Mouse (Mus musculus): ENCODE results near the gene Taf5l. TPM values are rescaled to one million over a fixed set of nuclear protein-coding genes. Genes with fewer than 3 reads are reported as not detected.
A peak's percentile ranks its signal among the peaks of the same experiment; 100 is the strongest.
"Not testable (repeated sequence)": the region's sequence is repeated elsewhere in the genome, so short reads cannot be mapped to it uniquely, and the experiment has no call there.

The Taf5l gene
- total RNA-seq, 2 experiments from 2014 or later: 18.4 to 19.1 TPM

DNA sequence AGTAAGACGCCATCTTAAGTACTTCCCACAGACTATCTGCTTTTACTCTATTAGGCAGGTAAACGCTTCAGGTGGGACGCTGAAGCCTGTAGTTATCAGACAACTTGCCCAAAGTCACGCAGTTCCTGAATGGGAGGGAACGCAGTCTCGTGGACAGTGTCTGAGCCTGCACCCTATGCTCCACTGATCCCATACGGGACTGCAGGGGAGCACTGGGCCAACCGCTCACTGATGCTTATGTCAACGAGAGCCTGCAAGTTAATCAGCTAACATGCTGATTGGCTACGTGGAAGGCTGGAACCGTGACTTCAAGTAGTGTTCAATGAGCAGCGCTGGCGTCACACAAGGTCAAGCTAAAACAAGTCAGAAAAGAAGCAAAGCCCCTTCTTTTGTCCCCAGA is 1.4 kb downstream of the Taf5l start:
- intact Hi-C loops (cut with DNase I): no loop called here

DNA sequence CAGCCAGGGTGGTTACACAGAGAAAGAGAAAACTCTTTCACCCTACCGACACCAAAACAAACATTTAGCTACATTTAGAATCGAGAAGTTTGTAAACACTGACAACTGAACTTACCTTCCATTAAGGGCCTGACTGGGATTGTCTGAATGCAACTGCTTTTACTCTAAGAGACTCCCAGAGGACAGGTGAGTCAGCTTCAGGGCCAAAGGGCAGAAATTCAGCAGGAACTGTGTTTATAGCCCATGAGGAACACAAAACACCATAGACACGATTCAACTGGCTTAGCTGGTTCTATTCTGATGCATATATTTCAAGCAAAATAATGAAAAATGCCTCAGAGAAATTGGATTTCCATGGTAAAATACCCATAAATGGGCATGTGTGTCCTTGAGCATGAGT is 6.4 kb downstream of the Taf5l start:
- intact Hi-C loops (cut with DNase I): no loop called here

More for the DNA sequence above, 1.4 kb downstream of the Taf5l start:
- no peak for DNase-seq

DNA sequence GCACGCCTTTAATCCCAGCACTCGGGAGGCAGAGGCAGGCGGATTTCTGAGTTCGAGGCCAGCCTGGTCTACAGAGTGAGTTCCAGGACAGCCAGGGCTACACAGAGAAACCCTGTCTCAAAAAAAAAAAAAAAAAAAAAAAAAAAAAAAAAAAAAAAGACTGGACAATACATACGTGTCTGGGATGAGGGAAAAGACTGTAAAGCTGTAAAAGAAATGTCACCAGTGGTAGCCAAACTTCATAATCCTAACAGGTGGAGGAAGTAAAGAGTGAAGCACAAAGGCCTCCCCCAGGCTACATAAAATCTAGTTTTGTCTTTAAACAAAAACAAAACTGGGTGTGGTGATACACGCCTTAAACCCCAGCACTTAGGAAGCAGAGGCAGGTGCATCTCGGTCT is 6.9 kb downstream of the Taf5l start:
- DNase-seq; intact Hi-C loops (cut with DNase I): not testable (repeated sequence)

More for the DNA sequence above, 6.4 kb downstream of the Taf5l start:
- no peak for DNase-seq

DNA sequence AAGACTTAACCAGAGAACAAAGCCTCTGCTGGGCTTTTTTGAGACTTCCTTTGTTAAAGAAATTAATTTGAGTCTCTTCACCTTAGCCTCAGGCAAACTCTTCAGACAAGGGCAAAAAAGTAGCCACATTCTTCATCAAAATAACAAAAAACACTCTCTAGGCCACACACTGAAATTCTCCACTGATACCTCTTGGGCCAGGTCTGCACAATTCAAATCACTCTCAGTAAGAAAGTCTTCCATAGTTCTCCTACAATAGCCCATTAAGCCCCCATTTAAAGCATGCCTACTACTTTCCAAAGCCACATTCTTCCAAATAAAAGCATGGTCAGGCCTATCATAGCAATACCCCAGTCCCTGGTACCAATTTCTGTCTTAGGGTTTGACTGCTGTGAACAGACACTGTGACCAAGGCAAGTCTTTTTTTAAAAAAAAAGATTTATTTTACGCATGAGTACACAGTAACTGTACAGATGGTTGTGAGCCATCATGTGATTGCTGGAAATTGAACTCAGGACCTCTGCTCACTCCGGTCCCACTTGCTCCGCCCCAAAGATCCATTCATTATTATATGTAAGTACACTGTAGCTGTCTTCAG is 9.1 kb downstream of the Taf5l start:
- no peak for DNase-seq
- intact Hi-C loops (cut with DNase I): no loop called here

DNA sequence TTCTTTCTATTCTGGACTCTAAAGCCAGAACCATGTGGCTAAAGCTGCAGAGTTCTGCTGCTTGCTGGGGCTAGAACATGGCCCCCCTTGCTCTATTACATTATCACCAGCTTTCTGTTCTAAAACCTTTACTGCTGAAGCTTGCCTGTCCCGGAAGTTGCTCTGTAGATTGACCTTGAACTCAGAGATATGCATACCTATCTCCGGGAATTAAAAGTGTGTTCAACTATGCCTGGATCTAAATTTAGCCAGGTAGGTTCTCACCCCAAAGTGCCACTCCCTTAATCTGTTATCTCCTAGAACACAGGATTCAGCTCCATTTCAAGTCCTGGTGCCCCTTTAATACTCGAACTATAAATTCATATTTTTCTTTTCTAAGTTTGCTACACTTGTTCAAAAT is 9.6 kb downstream of the Taf5l start:
- DNase-seq: no peak
- intact Hi-C loops (cut with DNase I): no loop called here

DNA sequence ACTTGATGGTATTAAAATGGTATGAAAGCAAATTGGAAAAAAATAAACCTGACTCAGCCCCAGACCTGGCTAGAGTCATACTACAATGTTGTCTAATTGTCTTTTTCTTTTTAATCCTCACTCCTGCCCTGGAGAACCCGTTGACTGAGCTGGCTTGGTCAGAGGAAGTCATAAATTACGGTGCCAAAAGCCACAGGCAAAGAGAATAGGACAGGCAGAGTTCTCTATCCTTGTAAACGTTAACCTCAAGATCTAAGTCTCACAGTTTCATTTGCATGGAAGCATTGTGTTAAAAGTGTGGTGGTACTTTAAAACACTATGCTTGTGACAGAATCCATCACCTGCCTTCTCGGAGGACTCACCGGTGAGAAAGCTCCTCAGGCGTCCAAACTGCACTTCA is 13.4 kb downstream of the Taf5l start:
- DNase-seq: no peak
- intact Hi-C loops (cut with DNase I): no loop called here

DNA sequence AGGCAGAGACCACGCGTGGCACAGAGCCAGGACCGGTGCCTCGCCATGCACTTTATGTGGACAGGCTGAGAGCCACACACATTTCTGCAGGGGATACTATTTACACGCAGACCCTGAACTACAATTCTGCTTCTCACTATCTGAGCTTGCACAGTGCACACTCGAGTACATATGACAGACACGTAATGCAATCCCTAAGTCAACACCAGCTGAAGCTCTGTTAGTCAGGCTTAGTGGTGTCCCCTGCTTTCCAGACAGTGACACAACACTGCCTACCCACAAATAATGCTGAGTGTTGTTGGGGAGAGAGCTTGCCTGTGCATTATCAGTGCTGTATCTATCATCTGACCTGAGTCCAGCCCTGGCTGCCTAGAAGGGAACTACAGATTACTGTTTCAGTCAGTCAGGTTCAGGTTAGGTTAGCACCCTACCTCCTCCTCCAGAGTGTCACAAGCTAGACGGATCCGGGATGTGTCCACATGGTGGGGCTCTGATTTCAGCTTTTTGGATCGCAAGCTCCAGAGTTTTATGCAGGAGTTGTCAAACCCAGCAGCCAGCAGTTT is 18.6 kb downstream of the Taf5l start:
- intact Hi-C loops (cut with DNase I): no loop called here
- no peak for DNase-seq

DNA sequence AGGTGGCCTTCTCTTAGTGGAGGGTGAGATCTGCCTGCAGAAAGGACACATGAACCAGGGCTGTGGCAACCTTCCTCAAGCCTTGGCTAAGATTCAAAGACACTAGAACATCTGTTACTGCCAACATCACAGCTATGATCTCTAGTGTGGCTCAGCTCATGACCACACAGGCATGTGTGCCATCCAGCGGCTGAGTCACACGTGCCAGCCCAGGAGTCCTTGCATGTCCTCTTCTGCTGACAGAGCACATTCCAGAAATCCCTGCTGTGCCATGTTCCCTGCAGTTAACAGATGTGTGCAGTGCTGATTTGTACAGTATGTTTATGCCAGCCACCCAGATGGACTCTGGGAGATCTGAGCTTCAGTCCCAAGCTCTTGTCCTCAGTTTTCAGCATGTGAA is 21.6 kb downstream of the Taf5l start:
- DNase-seq: peak in 1 of 2 experiments; percentile 50
- intact Hi-C loops (cut with DNase I): no loop called here

DNA sequence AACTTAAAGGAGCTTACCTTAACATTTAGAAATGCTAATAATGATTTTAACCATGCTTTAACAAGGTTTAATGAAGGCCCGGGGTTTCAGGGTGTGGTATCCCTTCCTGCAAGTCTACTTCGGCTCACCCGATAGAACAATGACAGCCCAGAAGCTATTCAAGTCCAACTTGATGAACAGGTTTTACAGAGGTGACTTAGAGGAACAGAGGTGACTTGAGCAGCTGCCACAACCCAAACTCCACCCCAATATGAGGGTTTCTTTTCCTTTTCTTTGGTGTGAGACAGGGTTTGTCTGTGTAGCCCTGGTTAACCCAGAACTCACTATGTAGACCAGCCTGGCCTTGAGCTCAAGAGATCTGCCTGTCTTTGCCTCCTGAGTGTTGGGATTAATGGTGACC is 27.2 kb downstream of the Taf5l start:
- DNase-seq: no peak
- intact Hi-C loops (cut with DNase I): no loop called here

DNA sequence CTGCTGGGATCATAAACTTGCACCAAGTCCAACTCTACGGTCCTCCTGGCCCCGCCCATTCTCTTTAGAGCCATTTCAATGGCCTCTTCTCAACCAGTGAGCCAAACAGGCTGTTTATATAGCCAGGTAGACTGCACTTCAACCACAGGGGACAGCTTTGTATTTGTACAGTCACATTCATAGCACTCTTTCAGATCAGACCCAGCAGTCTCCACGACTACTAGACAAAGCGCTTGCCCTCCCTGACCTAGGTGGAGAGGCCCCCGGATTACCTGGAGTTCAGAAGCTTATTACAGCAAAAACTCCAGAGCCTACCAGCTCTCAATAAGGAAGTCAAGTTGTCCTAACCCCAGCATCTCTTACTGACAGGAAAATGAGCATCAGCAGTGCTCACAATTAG is 27.6 kb downstream of the Taf5l start:
- intact Hi-C loops (cut with DNase I): no loop called here
- DNase-seq: no peak

DNA sequence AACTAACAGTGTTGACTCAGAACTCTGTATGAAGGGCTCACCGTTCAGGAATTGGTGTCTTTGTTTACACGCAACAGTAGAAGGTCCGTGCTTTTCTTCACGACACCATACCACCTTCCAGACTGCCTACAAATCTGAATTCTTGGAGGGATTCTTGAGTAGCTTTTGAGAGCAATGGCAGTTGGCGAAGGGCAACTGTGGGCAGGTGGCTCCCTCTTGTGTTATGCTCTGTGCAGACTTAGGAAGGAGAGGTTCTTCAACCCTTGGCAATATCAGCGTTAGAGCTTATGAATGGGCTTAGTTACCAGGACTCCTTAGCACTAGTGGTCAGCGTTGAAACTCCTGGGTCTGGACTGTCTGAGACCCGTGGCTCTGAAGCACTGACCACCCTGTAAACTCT is 28.6 kb downstream of the Taf5l start:
- intact Hi-C loops (cut with DNase I): no loop called here
- no peak for DNase-seq

DNA sequence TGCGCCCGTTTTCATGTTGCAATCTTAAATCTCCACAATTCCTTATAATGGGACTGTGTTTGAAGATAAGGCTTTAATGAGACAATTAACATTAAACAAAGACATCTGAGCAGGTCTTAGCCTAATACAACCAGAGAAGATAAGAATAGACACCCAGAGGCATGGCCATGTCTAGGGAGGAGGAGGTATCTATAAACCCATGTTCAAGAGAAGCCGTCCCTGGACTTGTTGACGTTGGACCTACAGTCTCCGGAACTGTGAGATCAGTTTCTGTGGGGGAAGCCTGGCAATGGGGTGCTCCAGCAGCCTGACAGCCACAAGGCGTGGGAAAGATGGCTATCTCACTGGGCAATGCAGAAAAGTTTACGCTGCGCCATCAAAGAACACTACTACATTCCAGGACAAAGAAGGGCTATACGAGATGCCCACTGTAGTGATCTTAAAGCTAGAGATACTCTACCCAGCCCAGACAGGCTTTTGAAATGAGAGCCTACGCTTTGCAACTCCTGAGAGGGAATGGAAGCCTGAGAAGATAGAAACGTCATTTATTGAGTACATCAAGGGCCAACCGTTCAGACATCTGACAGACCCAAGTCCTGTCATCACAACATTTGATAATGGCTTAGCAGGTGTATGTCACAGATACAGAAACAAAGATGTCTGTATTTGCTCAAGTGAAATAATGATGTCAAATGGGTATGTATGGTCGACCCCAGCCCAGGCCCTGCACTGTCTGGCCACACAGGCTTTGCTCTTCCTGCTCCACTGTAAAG is 30.7 kb downstream of the Taf5l start:
- DNase-seq: no peak
- intact Hi-C loops (cut with DNase I): no loop called here

DNA sequence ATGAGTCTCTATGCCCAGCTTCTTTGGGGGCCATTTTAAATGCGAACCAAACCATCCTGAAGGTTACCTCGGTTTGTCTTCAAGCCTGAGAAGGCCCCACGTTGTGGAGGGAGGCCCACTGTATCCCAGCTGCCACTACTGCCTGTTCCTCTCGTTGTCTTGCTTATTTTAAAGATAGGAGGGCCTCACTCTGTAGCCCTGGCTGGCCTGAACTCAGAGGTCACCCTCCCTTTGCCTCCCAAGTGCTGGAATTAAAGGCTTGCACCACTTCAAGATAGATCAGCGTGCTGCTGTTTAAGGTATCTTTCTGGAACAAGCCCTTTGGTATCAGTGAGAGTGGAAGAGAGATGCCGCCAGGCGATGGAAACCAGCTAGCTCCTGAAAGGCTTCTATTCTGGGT is 32.1 kb downstream of the Taf5l start:
- DNase-seq: no peak
- intact Hi-C loops (cut with DNase I): no loop called here

DNA sequence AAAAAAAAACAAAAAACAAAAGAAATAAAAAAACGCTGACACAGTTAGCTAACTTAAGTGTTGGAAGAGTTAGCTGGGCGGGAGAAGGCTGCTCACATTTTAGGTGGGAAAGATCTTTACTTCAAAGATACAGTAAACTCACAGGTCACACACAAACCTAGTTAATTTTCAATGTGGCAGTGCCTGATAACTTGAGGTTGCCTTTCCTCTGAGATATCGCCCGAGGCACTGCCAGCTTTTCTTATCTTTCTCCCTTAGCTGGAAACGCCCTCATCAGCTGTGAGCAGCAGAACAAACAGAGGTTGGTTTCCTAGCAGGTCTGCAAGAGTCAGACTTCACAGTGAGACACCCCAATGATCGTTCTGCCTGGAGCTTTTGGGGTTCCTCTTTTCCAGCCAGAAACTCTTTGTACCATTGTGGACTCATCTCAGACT is 32.6 kb downstream of the Taf5l start:
- no peak for DNase-seq
- intact Hi-C loops (cut with DNase I): no loop called here

DNA sequence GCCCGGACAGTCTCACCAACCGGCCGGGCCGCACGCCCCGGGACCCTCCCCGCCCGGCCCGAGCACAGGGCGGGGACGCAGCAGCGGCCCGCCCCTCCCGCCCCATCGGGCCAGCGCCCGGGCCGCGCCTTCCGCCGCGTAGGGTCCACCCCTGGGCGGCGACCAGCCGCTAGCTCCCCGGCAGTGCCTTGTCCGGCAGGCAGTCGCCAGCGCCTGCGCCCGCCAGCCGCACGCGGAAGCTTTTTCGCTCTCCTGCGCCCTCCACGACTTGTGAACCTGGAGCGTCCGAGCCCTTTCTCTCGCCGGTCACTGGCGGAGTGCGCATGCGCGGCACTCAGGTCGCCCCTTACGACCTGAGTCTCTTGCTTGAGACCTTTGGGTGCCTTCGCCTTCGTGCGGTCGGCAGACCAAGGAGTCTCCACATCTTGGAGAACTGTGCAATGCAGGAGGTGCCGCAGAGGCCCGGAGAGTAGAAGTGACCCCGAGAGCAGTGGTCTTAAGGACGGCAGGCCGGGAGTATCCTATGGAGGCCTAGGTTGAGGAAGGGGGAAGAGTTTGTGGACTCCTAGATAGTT is 38.3 kb downstream of the Taf5l start, which contains the start of gene Abcb10:
TSS of gene Abcb10 (minus strand) at position 297 of the 575 bp plus-strand sequence.
- intact Hi-C loops (cut with DNase I): loop anchor here (2.0 kb wide), 1 partner anchor 32 kb away; no protein-coding TSS in a partner anchor
- DNase-seq: peak; percentile 92 to 93

DNA sequence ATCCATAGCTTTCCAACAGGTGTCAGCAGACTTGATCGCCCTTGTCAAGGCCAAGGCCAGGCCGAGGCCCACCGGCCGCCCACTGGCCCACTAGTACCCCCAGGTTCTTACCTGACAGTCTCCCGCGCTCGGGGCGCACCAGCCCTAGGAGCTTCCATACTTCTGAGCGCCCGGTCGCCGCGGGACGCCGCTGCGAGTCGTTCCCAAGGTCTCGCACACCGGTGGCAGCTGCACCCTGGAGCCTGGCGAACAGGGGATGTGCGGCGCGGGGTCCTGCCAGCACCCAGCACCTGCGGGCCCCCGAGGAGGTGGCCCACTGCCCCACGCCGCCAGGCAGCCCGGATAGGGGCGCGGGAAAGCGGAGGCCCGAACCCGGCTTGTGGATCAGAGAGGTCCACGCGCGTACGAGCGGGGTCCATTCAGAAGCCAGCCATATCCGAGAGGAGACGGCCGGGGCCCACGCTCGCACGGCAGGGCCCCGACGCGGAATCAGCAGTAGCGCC is 38.9 kb downstream of the Taf5l start:
- peak in 1 of 2 experiments; percentile 26 for DNase-seq
- intact Hi-C loops (cut with DNase I): loop anchor here (2.0 kb wide), 1 partner anchor 32 kb away; no protein-coding TSS in a partner anchor

DNA sequence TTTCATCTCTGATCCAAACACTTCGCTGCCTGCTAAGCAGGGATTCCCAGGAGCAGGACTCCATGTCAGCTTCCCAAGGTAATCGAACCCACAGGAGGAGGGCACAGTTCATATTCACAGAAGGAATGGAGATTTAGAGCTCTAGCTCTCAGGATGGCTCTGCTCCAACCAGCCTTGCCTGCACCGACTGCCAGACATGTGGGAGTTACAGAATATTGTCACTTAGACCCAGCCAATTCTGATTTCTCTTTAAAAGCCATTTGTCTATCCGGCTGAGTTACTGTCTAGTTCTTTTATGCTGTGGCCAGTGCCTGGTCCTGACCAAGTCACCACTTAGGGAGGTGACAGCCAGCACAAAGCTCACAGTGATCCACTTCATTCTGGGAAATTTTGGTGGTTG is 39.5 kb downstream of the Taf5l start:
- no peak for DNase-seq
- intact Hi-C loops (cut with DNase I): loop anchor here (2.0 kb wide), 1 partner anchor 31 kb away; no protein-coding TSS in a partner anchor

DNA sequence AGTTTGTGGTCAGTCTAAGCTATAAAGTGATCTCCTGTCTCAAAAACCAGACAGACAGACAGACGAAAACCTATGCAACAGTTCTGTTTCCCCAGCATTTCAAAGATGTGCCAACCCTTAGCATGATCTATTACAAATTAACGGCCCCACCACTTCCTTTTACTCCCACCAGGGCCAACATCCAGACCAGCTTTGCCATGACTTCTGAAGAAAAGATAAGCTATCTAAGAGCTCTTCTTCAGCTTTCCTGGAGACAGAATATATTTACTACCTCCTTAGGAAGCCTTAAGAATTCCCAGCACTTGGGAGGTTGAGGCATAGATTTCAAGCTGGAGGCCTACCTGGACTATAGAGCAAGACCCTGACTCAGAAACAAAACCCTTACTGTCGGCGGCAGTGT is 41.0 kb downstream of the Taf5l start:
- DNase-seq: no peak
- intact Hi-C loops (cut with DNase I): no loop called here

DNA sequence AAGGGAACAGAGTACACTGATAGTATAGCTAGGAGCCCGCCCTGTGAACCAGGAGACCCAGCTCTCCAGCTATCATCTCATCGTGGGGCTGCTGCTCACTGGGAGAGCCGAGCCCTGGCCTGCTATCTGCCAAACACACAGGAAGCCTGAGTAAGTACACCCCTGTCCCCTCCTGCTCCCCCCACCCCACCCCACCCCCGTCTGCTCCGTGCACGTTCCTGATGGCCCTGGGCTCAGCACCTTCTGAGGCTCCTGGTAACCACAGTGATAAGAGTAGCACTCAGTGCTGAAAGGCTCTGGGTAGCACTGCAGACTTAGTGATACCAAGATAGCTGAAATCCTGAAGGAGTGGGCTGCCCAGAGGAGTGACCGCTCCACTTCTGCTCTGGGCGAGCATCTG is 42.3 kb downstream of the Taf5l start:
- no peak for DNase-seq
- intact Hi-C loops (cut with DNase I): no loop called here

DNA sequence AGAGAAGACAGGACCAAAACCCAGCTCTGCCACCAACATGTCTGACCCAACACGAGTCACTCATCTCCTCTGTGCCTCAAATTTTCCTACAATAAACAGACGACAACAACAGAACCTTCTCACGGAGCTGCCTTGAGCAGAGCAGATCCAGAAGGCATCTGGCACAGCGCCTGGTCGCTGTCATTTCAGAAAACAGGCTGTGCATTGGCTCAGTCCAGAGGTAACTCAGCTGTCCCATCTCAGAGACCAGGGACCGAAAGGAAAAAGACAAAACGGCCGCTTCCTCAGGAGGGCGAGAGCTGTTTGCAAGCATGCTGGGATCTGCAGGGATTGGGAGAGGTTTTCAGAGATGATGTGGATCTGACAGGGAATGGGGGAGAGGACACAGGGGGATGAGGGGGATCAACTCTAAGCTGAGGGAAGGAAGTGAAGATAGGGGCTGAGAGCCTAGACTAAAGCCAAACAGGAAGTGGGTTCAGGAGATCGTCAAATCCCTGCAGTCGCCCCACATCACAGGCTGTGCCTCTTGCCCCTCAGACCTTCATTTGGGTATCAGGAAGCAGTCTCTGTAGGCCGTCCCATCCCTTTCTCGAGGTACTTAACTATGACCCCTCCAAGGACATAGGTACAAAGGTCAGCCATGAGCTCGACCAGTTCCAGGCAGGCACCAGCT is 42.9 kb downstream of the Taf5l start:
- intact Hi-C loops (cut with DNase I): no loop called here
- peak; percentile 56 to 72 for DNase-seq

DNA sequence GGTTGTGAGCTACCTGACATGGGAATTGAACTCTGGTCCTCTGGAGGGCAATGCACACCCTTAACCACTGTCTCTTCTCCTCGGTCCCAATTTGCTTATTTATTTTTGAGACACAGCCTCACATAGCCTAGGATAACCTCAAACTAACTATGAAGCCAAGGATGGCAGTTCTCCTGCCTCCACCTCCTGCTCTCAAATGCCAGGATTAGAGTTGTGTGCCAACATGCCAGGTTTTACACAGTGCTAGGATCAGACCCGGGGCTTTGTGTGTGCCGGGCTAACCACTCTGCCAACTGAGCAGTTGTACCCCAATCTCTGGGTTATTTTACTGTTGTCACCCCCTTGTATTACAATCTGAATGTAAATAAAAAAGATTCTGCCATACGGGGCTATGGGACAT is 43.7 kb downstream of the Taf5l start:
- intact Hi-C loops (cut with DNase I): no loop called here
- no peak for DNase-seq

Measured in heart, postnatal 14 days (tissue).